Mouse (Mus musculus) heart, postnatal 0 days (tissue): ENCODE data around the gene Borcs7.

Source experiments
- CTCF ChIP-seq: IDR thresholded peaks from 2 replicates; pipeline ENCODE4 v1.5.1; 2016; ENCODE audit warnings: antibody characterized with exemption, control low read depth, low read depth
- EP300 ChIP-seq: IDR thresholded peaks from 2 replicates; pipeline ENCODE4 v1.6.1; 2016; ENCODE audit warnings: antibody characterized with exemption, low read depth

DNA sequence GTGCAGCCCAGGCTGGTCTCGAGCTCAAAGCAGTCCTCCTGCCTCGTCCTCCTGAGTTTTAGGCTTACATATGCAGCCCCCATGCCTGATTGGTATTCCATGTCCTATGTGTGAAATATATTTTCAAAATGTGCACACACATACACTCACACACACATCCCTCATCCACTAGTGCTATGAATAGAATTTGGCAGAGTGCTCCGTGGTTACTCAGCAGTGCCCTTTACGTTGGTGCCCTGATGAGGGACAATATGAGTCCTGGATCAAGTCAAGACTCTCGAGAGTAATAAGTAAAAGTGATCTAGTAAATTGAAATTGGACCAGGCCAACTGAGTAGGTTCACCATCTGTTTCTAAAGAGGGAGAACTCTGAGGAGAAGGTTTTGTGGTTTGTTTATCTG, 46.5 kb upstream of the Borcs7 start:
- TF ChIP-seq CTCF (no peak), EP300 (no peak)
